Mouse (Mus musculus) limb, embryonic 14.5 days (tissue): ENCODE results near the gene Pde4b. TPM values are rescaled to one million over a fixed set of nuclear protein-coding genes. Genes with fewer than 3 reads are reported as not detected.

Experiments
- ATAC-seq: fragments of 200-750 bp; cut with Nextera tagmentation; 2 replicates; pipeline ENCODE4 v1.8.0; 2017; ENCODE audit warnings: low read depth, moderate number of reproducible peaks, moderate TSS enrichment; ENCODE audit not compliant: low FRiP score
- DNase-seq: peaks from one replicate; pipeline ENCODE4 v3.0.0-alpha.2; 2015; ENCODE audit warnings: low spot score
- H3K27ac ChIP-seq: fragments of 300-500 bp; sonication (generic); replicated peaks from 2 replicates; pipeline ENCODE4 v1.5.1; 2014; ENCODE audit warnings: low read depth, mild to moderate bottlenecking, low read length, moderate library complexity, mixed read lengths
- H3K27me3 ChIP-seq: fragments of 300-500 bp; sonication (generic); 2 replicates; pipeline ENCODE4 v1.6.1; 2014; ENCODE audit warnings: low read length, mixed read lengths; ENCODE audit not compliant: control insufficient read depth, insufficient read depth
- H3K36me3 ChIP-seq: fragments of 300-500 bp; sonication (generic); 2 replicates; pipeline ENCODE4 v1.6.1; 2014; ENCODE audit warnings: mild to moderate bottlenecking, low read length, moderate library complexity, mixed read lengths; ENCODE audit not compliant: control insufficient read depth, insufficient read depth
- H3K4me1 ChIP-seq: fragments of 300-500 bp; sonication (generic); 2 replicates; pipeline ENCODE4 v1.6.1; 2014; ENCODE audit warnings: antibody characterized with exemption, low read length, mixed read lengths; ENCODE audit not compliant: control insufficient read depth, insufficient read depth
- H3K4me2 ChIP-seq: fragments of 300-500 bp; sonication (generic); replicated peaks from 2 replicates; pipeline ENCODE4 v1.6.1; 2014; ENCODE audit warnings: low read depth, mild to moderate bottlenecking, low read length, moderate library complexity; ENCODE audit not compliant: severe bottlenecking
- H3K4me3 ChIP-seq: fragments of 300-500 bp; sonication (generic); replicated peaks from 2 replicates; pipeline ENCODE4 v1.5.1; 2014; ENCODE audit warnings: low read length
- H3K9ac ChIP-seq: fragments of 300-500 bp; sonication (generic); 2 replicates; pipeline ENCODE4 v1.6.1; 2014; ENCODE audit warnings: mild to moderate bottlenecking, low read depth, low read length, moderate library complexity; ENCODE audit not compliant: severe bottlenecking
- H3K9me3 ChIP-seq: fragments of 300-500 bp; sonication (generic); 2 replicates; pipeline ENCODE4 v1.6.1; 2016; ENCODE audit warnings: low read length; ENCODE audit not compliant: control insufficient read depth
- POLR2A ChIP-seq: fragments of 200-500 bp; IDR thresholded peaks from 2 replicates; pipeline ENCODE4 v1.8.0; 2012; ENCODE audit warnings: inconsistent platforms, mild to moderate bottlenecking, moderate library complexity, borderline replicate concordance; ENCODE audit not compliant: insufficient read depth, insufficient read length; ENCODE audit errors: extremely low read depth
- WGBS: fragments of 180-500 bp; shearing (Covaris S2); extraction: QIAGEN DNeasy Blood & Tissue Kit; methylation state at CpG from one replicate; pipeline ENCODE4 v1.1.7; 2014; 5-methylcytosine and 5-hydroxymethylcytosine counted together
- polyA plus RNA-seq, 2 experiments: library from polyadenylated mRNA; depleted of rRNA in 1 of 2; stranded (reverse) in 1 of 2; unstranded in 1 of 2; fragments of >200 nt; fragmentation: Nextera tagmentation in 1 of 2; extraction: Ambion mirVana in 1 of 2; gene quantifications; 2 replicates each; pipeline versions ENCODE4 v1.2.1 to v1.2.3; 2012 to 2014

Gene Pde4b
- polyA plus RNA-seq, 2 experiments: 14.4 to 18.3 TPM

DNA sequence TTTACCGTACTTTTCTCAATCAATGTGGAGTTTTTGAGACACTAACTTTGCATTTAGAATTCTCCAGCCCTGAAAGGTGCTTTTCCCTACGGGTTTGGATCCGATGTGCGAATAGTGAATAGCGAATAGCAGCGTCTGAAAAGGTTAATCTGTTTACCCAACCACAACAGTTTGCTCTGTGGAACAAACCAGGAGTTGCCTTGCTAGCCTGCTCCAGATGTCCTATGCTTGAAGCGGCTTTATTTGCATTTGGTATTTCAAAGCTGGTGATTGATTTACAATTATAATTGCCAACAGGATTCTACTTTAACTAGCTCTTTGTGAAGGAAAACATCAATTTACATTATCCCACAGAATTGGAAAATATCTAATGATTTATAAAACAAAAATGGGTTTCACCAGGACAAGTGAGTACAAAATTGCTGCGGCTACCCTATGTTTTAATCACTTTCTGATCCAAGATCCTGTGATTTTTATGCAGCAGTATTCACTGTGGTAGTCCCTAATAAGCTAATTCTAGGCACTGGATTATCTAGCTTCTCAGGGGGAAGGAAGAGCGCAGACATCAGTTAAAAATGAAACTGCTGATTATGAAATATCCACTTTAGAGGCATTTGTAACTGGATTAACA is 280.9 kb downstream of the Pde4b start:
- Histone ChIP-seq H3K27me3 (no peaks in the 10 kb centered on the region), H3K4me2 (no peak overlapping the region), H3K4me3 (no peak overlapping the region), H3K9me3 (no peaks in the 10 kb centered on the region), H3K27ac (no peak overlapping the region), H3K4me1 (no peaks in the 10 kb centered on the region), H3K36me3 (no peaks in the 10 kb centered on the region), H3K9ac (no peak overlapping the region)
- no peak for TF ChIP-seq POLR2A
- DNase-seq (no peak), ATAC-seq (no peak)
- 46% methylated on average over 9 of the region's 9 CpGs for WGBS

DNA sequence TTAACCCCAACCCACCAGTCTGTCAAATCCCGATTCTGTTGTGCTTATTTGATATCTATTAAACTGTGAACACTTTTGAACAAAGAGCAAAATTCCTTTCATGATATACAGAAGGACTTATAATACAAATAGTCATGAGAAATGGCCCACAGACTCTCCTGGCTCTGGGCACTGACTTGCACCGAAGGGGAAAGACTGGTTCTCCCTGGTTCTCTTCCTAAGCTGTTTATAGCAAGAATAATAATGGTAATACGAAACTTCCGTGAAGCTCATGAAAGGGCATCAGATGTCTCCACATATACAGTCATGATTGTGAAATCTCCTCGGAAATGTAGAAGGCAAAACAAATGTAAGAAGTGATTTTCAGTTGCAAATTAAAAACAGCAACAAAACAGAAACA is 287.3 kb downstream of the Pde4b start:
- DNase-seq (no peak), ATAC-seq (no peak)
- Histone ChIP-seq H3K9me3 (no peaks in the 10 kb centered on the region), H3K36me3 (no peaks in the 10 kb centered on the region), H3K4me1 (no peaks in the 10 kb centered on the region), H3K27ac (no peak overlapping the region), H3K4me2 (no peak overlapping the region), H3K4me3 (no peak overlapping the region), H3K27me3 (no peaks in the 10 kb centered on the region), H3K9ac (no peak overlapping the region)
- WGBS: 64% methylated on average over 5 of the region's 5 CpGs
- no peak for TF ChIP-seq POLR2A

DNA sequence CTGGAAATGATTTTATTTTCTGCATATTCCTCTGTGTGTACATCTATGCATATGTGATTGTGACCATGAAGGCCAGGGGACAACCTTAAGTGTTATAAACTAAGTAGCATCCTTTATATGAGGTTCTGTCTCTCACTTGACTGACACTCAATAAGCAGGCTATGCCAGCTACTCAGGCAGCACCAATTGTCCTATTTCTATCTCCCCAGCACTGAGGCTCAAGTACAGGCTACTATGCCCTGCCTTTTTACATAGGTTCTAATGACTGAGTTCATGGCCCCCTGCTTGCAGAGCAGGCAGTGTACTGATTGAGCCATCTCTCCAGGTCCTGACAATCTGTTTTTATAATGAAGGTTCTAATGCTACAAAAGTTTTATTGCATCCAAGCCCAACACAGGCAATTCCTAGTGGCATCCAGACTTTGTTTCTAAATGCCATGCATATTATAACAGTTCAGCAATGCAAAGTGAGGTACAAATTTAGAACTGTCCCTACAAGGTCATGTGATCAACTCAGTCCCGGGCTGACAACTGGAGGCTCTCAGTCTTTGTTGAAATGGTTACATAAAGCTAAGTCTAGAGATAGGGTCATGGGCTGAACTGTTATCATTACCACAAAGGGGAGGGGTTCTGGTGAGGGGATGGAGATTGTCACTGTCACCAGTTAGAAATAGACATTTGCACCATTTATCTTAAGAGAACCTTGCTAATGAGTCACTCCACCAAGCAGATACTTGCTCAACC is 295.6 kb downstream of the Pde4b start:
- H3K4me3 ChIP-seq: no peak overlapping the region
- 78% methylated on average over 1 of the region's 1 CpGs for WGBS
- H3K27me3 ChIP-seq: no peaks in the 10 kb centered on the region
- H3K9me3 ChIP-seq: no peaks in the 10 kb centered on the region
- no peaks in the 10 kb centered on the region for H3K4me1 ChIP-seq
- TF ChIP-seq POLR2A: no peak
- no peaks in the 10 kb centered on the region for H3K36me3 ChIP-seq
- ATAC-seq (no peak), DNase-seq (no peak)
- no peak overlapping the region for H3K4me2 ChIP-seq
- H3K9ac ChIP-seq: no peak overlapping the region
- no peak overlapping the region for H3K27ac ChIP-seq

DNA sequence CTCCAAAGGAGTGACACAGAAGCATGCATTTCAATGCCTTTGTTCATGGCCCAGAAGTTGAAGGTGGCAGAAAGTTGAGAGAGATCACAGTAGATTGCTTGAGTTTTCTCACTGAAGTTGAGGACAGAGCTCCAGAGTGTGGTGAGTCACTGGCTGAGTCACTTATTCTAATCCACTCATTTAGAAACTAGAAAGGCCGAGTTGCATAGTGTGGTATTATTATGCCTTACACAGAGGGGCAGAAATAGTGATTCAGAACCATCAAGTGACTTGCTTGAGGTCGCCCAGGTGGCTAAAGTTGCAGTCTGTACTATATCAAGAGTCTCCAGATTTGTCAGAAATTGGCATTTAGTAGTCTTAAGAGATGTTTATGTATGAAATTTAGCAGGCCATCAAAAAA is 306.3 kb downstream of the Pde4b start:
- H3K9ac ChIP-seq: no peak overlapping the region
- H3K27ac ChIP-seq: no peak overlapping the region
- no peak overlapping the region for H3K4me2 ChIP-seq
- H3K4me1 ChIP-seq: no peaks in the 10 kb centered on the region
- ATAC-seq (no peak), DNase-seq (no peak)
- H3K36me3 ChIP-seq: no peaks in the 10 kb centered on the region
- WGBS: 63% methylated on average over 2 of the region's 2 CpGs
- no peaks in the 10 kb centered on the region for H3K9me3 ChIP-seq
- H3K4me3 ChIP-seq: no peak overlapping the region
- no peak for TF ChIP-seq POLR2A
- no peaks in the 10 kb centered on the region for H3K27me3 ChIP-seq

DNA sequence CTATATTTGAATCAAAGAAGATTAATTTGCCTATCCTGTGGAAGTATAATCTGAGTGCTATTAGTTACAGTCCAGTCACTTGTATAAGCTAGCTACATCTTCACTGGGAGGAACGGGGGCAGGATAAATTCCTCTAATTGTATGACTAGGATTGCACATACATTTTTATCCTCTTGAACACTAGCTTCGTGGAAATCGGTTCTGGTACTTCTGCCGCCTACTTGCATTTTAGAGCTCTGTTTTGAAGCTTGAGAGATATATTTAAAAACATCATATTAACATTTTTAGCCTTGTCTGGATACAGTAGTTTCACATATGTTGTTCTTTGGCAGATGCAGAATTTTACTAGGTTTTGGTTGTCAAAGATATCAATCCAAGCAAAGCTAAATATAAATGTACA is 310.0 kb downstream of the Pde4b start:
- Histone ChIP-seq H3K27ac (no peak overlapping the region), H3K4me3 (no peak overlapping the region), H3K4me2 (no peak overlapping the region), H3K36me3 (no peaks in the 10 kb centered on the region), H3K9ac (no peak overlapping the region), H3K4me1 (no peaks in the 10 kb centered on the region), H3K9me3 (no peaks in the 10 kb centered on the region), H3K27me3 (no peaks in the 10 kb centered on the region)
- no peak for ATAC-seq
- WGBS: 96% methylated on average over 4 of the region's 4 CpGs
- DNase-seq: no peak
- TF ChIP-seq POLR2A: no peak
